Mouse (Mus musculus) embryonic stem cell, embryonic (primary cell): ENCODE data around the gene Mrpl46.

Source experiments
- CTCF ChIA-PET, 4 experiments: fragments of 300-600 bp in 2 of 4; fragments of 350-600 bp in 2 of 4; sonication (Branson Sonifier 250); formaldehyde crosslinking; loops; one replicate each; lab custom pipeline; 2022; ENCODE audit warnings: inconsistent platforms in 2 of 4; lab: Charles Lee
- POLR2A ChIA-PET, 4 experiments: fragments of 300-600 bp in 2 of 4; fragments of 350-600 bp in 2 of 4; sonication (Branson Sonifier 250); formaldehyde crosslinking; loops; one replicate each; lab custom pipeline; 2022; ENCODE audit warnings: antibody characterized with exemption in 4 of 4, inconsistent platforms in 1 of 4; lab: Charles Lee

Gene Mrpl46

DNA sequence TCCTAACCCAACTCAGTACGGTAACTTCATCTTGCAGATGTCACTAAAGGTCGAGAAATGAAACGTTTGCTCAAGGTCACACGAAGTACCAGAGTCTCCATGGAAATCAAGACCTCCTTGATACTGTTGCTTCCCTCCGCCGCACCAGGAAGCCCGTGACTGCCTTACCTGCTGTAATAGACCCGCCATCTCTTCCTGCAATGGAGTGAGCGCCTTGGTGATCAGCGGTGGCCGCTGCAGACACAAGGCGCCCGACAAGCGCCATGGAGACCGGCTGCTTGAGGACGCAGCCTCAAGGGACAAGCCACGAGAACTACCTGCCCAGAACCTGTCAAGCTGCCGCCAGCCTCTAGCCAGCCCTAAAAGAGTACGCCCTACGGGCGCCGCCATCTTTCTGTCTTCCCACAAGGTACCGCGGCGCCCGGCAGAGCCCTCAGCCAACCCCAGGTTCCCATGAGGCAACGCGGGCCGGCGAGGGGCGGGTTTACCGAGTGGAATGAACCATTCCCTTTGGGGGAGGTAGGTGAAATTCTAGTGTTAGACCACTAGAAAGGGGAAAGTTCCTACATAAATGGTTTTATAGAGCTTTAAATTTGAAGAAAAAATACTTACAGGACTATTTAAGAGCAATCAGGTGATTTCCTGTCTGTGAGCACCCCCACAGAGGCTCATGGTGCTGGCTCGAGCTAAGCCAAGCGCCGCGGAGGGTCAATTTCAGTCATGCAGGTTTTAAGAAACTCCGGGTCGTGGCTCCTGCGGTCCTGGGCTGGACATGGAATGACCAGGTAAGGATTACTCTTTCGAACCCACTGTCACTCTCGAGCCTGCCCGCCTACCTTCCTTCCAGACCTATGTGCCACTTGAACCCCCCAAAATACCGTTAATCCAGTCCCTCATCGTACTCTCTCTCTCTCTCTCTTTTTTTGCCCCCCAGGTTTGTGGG lies at the start of gene Mrpl46, which contains the start of gene Mrps11:
Mrpl46 (minus strand) TSS at position 893 of the 943 bp plus-strand sequence.
Mrps11 (plus strand) TSS at position 481 of the 943 bp plus-strand sequence.
- ChIA-PET POLR2A (interaction anchor here (0.6 to 4.4 kb wide), 27 partner anchors 8 to 755 kb away, joined by 3 to 30 read pairs (median 4); partner anchors contain the start of genes Aen (in 3 of the 4), Det1 (in 2 of the 4) and Isg20 (in 1 of the 4)), CTCF (interaction anchor here in 1 of 4 experiments (0.6 kb wide), 1 partner anchor 186 kb away, joined by 4 read pairs; no protein-coding TSS in a partner anchor)

- POLR2A ChIA-PET, result interaction anchor here in 2 of 4 experiments (1.0 to 1.5 kb wide), 5 partner anchors 9 to 68 kb away, joined by 3 to 6 read pairs (median 5); partner anchors contain the start of gene Det1 (in 1 of the 2)
- CTCF ChIA-PET, result interaction anchor here in 2 of 4 experiments (0.7 to 1.0 kb wide), 2 partner anchors 15 to 24 kb away, joined by 3 read pairs; no protein-coding TSS in a partner anchor
Measured at GRCm38 (mm10) chr7:78827749-78828362, 44.5 kb upstream of the Mrpl46 start.

GRCm38 (mm10) chr7:78826682-78827385 lies 43.5 kb upstream of the Mrpl46 start:
- ChIA-PET CTCF (interaction anchor here in 3 of 4 experiments (0.5 to 1.6 kb wide), 5 partner anchors 8 to 84 kb away, joined by 3 to 4 read pairs (median 3); partner anchors contain the start of gene Det1 (in 1 of the 3)), POLR2A (interaction anchor here in 2 of 4 experiments (0.6 to 1.5 kb wide), 7 partner anchors 9 to 222 kb away, joined by 3 to 6 read pairs (median 4); partner anchors contain the start of gene Det1 (in 1 of the 2))

DNA sequence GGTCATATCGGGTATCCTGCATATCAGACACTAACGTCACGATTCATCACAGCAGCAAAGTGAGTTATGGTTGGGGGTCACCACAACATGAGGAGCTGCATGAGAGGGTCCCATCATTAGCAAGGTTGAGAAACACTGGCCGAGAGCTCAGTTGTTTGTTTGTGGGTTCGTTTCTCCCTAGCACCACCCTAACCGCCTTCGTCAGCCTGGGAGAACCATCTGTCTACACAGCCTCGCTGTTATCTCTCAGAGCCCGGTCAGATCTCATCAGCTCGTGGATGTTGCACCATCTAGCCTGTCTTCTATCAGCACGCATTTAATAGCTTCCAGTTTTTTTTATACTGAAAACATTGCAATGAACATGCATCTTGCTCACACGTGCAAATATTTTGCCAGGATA lies 35.0 kb upstream of the Mrpl46 start:
- ChIA-PET POLR2A (interaction anchor here in 2 of 4 experiments (0.6 to 1.8 kb wide), 6 partner anchors 9 to 35 kb away, joined by 3 to 7 read pairs (median 4); partner anchors contain the start of genes Det1 (in 1 of the 2), Mrpl46 (in 1 of the 2) and Mrps11 (in 1 of the 2)), CTCF (interaction anchor here in 3 of 4 experiments (1.1 to 1.5 kb wide), 3 partner anchors 8 to 28 kb away, joined by 3 to 5 read pairs (median 5); partner anchors contain the start of gene Det1 (in 1 of the 3))

DNA sequence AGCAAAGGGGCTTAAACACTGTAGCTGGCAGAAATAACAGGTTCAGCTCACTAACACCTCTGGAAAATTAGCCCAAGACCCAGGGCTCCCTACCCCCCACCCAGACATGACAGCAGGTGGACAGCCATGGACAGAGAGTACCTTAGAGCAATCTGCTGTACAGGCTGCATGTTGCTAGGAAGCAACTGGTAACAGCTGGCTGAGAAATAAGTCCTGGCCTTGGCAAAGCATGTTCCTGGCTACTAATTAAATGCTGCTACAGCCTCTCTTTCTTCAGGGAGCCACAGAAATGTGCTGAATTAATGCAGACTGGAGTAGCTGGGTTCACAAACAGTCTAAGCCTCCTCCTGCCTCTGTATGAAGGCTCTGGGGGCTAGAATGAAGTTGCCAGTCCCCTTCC lies 31.4 kb upstream of the Mrpl46 start:
- ChIA-PET CTCF (interaction anchor here in 1 of 4 experiments (0.6 kb wide), 1 partner anchor 274 kb away, joined by 3 read pairs; no protein-coding TSS in a partner anchor), POLR2A (interaction anchor here in 1 of 4 experiments (1.1 kb wide), 1 partner anchor 17 kb away, joined by 3 read pairs; no protein-coding TSS in a partner anchor)

GRCm38 (mm10) chr7:78813791-78814190 lies 30.5 kb upstream of the Mrpl46 start:
- ChIA-PET POLR2A (interaction anchor here in 1 of 4 experiments (1.5 kb wide), 1 partner anchor 67 kb away, joined by 3 read pairs; no protein-coding TSS in a partner anchor), CTCF (no interaction called here)

DNA sequence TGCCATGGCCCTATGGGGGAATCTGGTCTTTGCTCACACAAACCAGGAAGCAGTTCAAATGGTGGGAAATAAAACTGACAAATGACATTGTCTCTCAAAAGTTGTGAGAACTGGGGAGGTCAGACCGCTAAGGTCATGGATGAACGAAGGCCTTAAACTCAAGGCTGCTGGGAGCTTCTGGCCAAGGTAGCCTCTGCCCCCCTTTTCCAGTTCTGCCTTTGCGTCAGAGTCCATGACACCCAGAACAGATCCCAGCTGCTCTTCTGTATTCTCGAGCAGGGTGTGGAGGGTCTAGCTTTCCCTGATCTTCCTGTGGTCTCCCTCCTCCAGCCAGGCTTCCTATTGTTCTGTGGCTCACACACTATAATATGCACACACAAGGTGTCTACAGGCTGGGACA lies 23.9 kb upstream of the Mrpl46 start:
- ChIA-PET POLR2A (interaction anchor here in 1 of 4 experiments (0.6 to 1.7 kb wide), 4 partner anchors 13 to 62 kb away, joined by 3 to 5 read pairs (median 3); partner anchors contain the start of genes Mrpl46 and Mrps11), CTCF (no interaction called here)

GRCm38 (mm10) chr7:78803841-78804240 lies 20.5 kb upstream of the Mrpl46 start:
- ChIA-PET POLR2A (interaction anchor here in 3 of 4 experiments (0.5 to 1.6 kb wide), 4 partner anchors 43 to 107 kb away, joined by 3 to 5 read pairs (median 4); partner anchors contain the start of genes Aen (in 1 of the 3) and Det1 (in 1 of the 3)), CTCF (interaction anchor here in 2 of 4 experiments (0.6 to 1.5 kb wide), 2 partner anchors 10 to 24 kb away, joined by 3 read pairs; no protein-coding TSS in a partner anchor)

GRCm38 (mm10) chr7:78799730-78800496 lies 16.6 kb upstream of the Mrpl46 start:
- CTCF ChIA-PET, result no interaction called here
- POLR2A ChIA-PET, result interaction anchor here in 1 of 4 experiments (1.3 kb wide), 1 partner anchor 47 kb away, joined by 3 read pairs; the partner anchor contains the start of gene Det1

GRCm38 (mm10) chr7:78797843-78798455 lies 14.6 kb upstream of the Mrpl46 start:
- ChIA-PET CTCF (interaction anchor here in 2 of 4 experiments (1.0 to 1.3 kb wide), 3 partner anchors 32 to 261 kb away, joined by 3 to 4 read pairs (median 3); no protein-coding TSS in a partner anchor), POLR2A (interaction anchor here in 3 of 4 experiments (0.8 to 2.6 kb wide), 6 partner anchors 15 to 107 kb away, joined by 3 to 10 read pairs (median 4); partner anchors contain the start of genes Det1 (in 1 of the 3), Mrpl46 (in 1 of the 3) and Mrps11 (in 1 of the 3))

DNA sequence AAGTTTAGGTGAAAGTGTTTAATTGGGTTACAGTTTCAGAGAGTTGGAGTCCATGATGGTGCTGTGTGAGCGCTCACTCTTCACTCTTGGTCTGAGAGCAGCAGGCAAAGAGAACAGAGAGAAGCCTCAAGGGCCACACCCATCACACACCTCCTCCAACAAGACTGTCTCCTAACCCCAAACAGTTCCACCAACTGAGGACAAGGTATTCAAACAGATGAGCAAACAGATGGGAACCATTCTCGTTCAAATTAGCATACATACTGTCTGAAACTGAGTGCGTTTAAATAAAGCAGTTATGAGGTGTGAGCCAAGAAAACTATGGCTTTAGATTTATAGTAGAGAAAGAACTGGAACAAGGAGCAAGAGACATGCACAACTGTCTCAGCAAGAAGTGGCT lies 13.3 kb upstream of the Mrpl46 start:
- POLR2A ChIA-PET, result no interaction called here

GRCm38 (mm10) chr7:78794571-78795092 lies 11.3 kb upstream of the Mrpl46 start:
- CTCF ChIA-PET, result interaction anchor here in 2 of 4 experiments (0.9 to 1.5 kb wide), 3 partner anchors 9 to 294 kb away, joined by 3 read pairs; no protein-coding TSS in a partner anchor
- POLR2A ChIA-PET, result interaction anchor here in 3 of 4 experiments (0.5 to 2.1 kb wide), 12 partner anchors 9 to 430 kb away, joined by 3 to 15 read pairs (median 3); partner anchors contain the start of genes Mrpl46 (in 2 of the 3), Mrps11 (in 2 of the 3) and Det1 (in 1 of the 3)

More for the DNA sequence above, 13.3 kb upstream of the Mrpl46 start:
- CTCF ChIA-PET, result interaction anchor here in 1 of 4 experiments (0.7 kb wide), 1 partner anchor 9 kb away, joined by 3 read pairs; no protein-coding TSS in a partner anchor

DNA sequence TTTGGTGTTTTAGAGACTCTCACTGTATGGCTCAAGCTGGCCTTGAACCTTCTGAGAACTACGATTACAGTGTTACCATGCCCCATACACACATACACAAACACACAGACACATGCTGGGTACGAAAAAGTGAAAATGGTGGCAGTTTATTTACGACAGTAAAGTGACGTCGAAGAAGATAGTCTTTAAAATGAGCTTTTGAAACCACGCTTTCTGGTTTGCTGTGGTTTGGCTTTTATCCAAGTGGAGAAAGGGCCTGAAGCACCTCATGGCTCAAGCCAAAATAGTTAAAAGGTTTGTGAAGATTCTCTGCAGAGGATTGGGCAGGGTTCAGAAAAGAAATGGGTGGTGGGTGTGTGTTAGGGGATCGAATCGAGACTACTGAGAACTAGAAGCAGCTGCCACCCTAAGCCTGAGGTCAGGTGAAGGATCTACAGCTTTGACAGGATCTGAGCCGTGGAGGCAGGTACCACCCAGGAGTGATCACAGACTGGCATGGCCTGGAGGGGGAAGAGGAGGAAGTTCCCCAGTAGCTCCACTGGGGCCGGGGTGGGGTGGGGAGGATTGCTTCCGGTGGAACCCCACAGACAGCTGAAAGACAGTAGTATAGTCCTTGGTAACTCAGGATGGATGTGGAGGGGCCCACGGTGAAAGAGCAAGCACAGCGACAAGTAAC lies 10.7 kb upstream of the Mrpl46 start:
- CTCF ChIA-PET, result interaction anchor here in 3 of 4 experiments (0.6 to 1.5 kb wide), 5 partner anchors 10 to 295 kb away, joined by 3 read pairs; no protein-coding TSS in a partner anchor
- POLR2A ChIA-PET, result interaction anchor here (0.7 to 2.1 kb wide), 16 partner anchors 9 to 431 kb away, joined by 3 to 15 read pairs (median 3); partner anchors contain the start of genes Mrpl46 (in 3 of the 4), Mrps11 (in 3 of the 4), Aen (in 1 of the 4) and Det1 (in 1 of the 4)
